Mouse (Mus musculus): ENCODE results near the gene Ube2l6.

GRCm38 (mm10) chr2:84838593-84838949, 39.9 kb downstream of the Ube2l6 start, which contains the start of gene Slc43a1:
- TF ChIP-seq POLR2A (IDR thresholded peaks at IDR 0.05; ENCODE audit: low read depth, low read length) = no peak
- no peak for TF ChIP-seq CTCF (conservative IDR thresholded peaks at IDR 0.05; ENCODE audit: insufficient read depth, insufficient read length, low read depth, low read length)

Measured in kidney, adult 2 months (tissue).